Mouse (Mus musculus) layer of hippocampus, adult 9-10 months (tissue): ENCODE data around the gene Prom2.

ENCODE experiments used
- DNase-seq: peaks from one replicate; pipeline ENCODE4 v3.0.0; 2022; ENCODE audit warnings: low spot score

Gene Prom2

GRCm38 (mm10) chr2:127541185-127541584, at the start of gene Prom2:
Gene Prom2 (minus strand): TSS chr2:127541467.
- no peak for DNase-seq

GRCm38 (mm10) chr2:127590840-127591239, 49.6 kb upstream of the Prom2 start:
- DNase-seq: no peak

- no peak for DNase-seq
Measured at GRCm38 (mm10) chr2:127590204-127590603, 48.9 kb upstream of the Prom2 start.

GRCm38 (mm10) chr2:127588897-127589296, 47.6 kb upstream of the Prom2 start:
- DNase-seq: no peak

- no peak for DNase-seq
Measured at GRCm38 (mm10) chr2:127587514-127587844, 46.2 kb upstream of the Prom2 start.

- DNase-seq: peak; percentile 55
Measured at GRCm38 (mm10) chr2:127586694-127587513, 45.6 kb upstream of the Prom2 start, which contains the start of the genes Zfp661 and Mrps5. Gene Zfp661 (minus strand): TSS chr2:127587094. Gene Mrps5 (plus strand): TSS chr2:127587222.

- DNase-seq: peak; percentile 87
Measured at GRCm38 (mm10) chr2:127584436-127584858, 43.2 kb upstream of the Prom2 start.

- DNase-seq: no peak
Measured at GRCm38 (mm10) chr2:127573322-127573721, 32.1 kb upstream of the Prom2 start.

- peak; percentile 96 for DNase-seq
Measured at GRCm38 (mm10) chr2:127559070-127559966, 18.1 kb upstream of the Prom2 start.

GRCm38 (mm10) chr2:127551078-127551477, 9.8 kb upstream of the Prom2 start:
- DNase-seq: peak; percentile 32

- no peak for DNase-seq
Measured at GRCm38 (mm10) chr2:127550446-127550845, 9.2 kb upstream of the Prom2 start.

- DNase-seq: no peak
Measured at GRCm38 (mm10) chr2:127549711-127550110, 8.4 kb upstream of the Prom2 start.

GRCm38 (mm10) chr2:127548342-127549074, 7.2 kb upstream of the Prom2 start:
- no peak for DNase-seq

- DNase-seq: no peak
Measured at GRCm38 (mm10) chr2:127541697-127542096, 430 bp upstream of the Prom2 start.

- no peak for DNase-seq
Measured at GRCm38 (mm10) chr2:127539494-127539893, 1.8 kb downstream of the Prom2 start.

- no peak for DNase-seq
Measured at GRCm38 (mm10) chr2:127537548-127537947, 3.7 kb downstream of the Prom2 start.

- DNase-seq: no peak
Measured at GRCm38 (mm10) chr2:127535363-127535762, 5.9 kb downstream of the Prom2 start.

- no peak for DNase-seq
Measured at GRCm38 (mm10) chr2:127532379-127532778, 8.9 kb downstream of the Prom2 start.

- DNase-seq: no peak
Measured at GRCm38 (mm10) chr2:127531592-127531991, 9.7 kb downstream of the Prom2 start.

- DNase-seq: no peak
Measured at GRCm38 (mm10) chr2:127530418-127530817, 10.8 kb downstream of the Prom2 start.

- no peak for DNase-seq
Measured at GRCm38 (mm10) chr2:127525004-127525775, 16.1 kb downstream of the Prom2 start.
